Mouse (Mus musculus) intestine, embryonic 15.5 days (tissue): Measurements from ENCODE around the gene Adgre5. TPM values are rescaled to one million over a fixed set of nuclear protein-coding genes. Genes with fewer than 3 reads are reported as not detected.

Experiments
- ATAC-seq: fragments of 200-750 bp; cut with Nextera tagmentation; 2 replicates; pipeline ENCODE4 v1.8.0; 2017; ENCODE audit warnings: moderate TSS enrichment, moderate library complexity
- H3K27ac ChIP-seq: fragments of 300-500 bp; sonication (generic); 2 replicates; pipeline ENCODE4 v1.5.1; 2015; ENCODE audit warnings: mild to moderate bottlenecking, inconsistent platforms
- H3K27me3 ChIP-seq: fragments of 300-500 bp; sonication (generic); replicated peaks from 2 replicates; pipeline ENCODE4 v1.6.1; 2015; ENCODE audit warnings: inconsistent platforms
- H3K36me3 ChIP-seq: fragments of 300-500 bp; sonication (generic); 2 replicates; pipeline ENCODE4 v1.6.1; 2015; ENCODE audit warnings: inconsistent platforms
- H3K4me1 ChIP-seq: fragments of 300-500 bp; sonication (generic); replicated peaks from 2 replicates; pipeline ENCODE4 v1.6.1; 2015; ENCODE audit warnings: inconsistent platforms
- H3K4me2 ChIP-seq: fragments of 300-500 bp; sonication (generic); replicated peaks from 2 replicates; pipeline ENCODE4 v1.6.1; 2015; ENCODE audit warnings: mild to moderate bottlenecking, inconsistent platforms
- H3K4me3 ChIP-seq: fragments of 300-500 bp; sonication (generic); replicated peaks from 2 replicates; pipeline ENCODE4 v1.5.1; 2015; ENCODE audit warnings: inconsistent platforms
- H3K9ac ChIP-seq: fragments of 300-500 bp; sonication (generic); 2 replicates; pipeline ENCODE4 v1.6.1; 2015; ENCODE audit warnings: inconsistent platforms
- H3K9me3 ChIP-seq: fragments of 300-500 bp; sonication (generic); 2 replicates; pipeline ENCODE4 v1.6.1; 2016; ENCODE audit warnings: inconsistent platforms
- WGBS: fragments of 180-500 bp; shearing (Covaris S2); methylation state at CpG from one replicate; pipeline ENCODE4 v1.1.7; 2015; 5-methylcytosine and 5-hydroxymethylcytosine counted together
- polyA plus RNA-seq: library from polyadenylated mRNA; unstranded; fragments of >200 nt; fragmentation: Nextera tagmentation; extraction: Ambion mirVana; gene quantifications from 2 replicates; pipeline ENCODE4 v1.2.1, GENCODE M21; 2015

Gene Adgre5
- polyA plus RNA-seq, 1 experiment from 2014 or later: 35.4 TPM

DNA sequence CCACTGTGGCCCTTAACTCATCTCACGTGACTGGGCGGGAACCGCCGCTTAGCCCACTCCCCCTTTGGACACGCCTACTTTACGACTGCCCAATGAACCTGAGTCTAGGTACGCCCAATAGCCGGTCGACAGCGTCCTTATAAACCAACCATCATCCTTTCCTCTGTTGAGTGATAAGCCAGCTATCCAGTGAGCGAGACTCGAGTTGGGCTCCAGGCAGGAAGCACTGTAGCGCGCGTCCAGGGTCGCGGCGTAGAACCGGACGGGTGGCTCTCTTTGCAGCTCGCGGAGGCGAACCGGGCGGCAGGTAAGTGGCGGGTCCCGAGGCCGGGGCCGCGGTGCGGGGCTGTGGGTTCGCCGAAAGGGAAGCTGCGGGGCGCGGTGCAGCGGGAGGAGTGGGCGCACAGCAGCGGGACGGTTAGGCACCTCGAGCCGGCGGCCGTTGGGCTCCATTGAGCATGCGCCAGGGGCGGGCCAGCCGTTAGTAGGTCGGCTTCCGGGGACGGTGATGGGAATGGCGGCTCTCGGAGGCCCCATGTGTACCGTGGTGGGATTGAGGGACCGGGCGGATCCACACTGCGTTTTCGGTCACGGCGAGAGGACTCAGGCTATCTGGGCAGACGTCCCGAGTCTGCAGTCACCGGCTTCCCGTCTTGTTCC, 26.0 kb downstream of the Adgre5 start, which contains the start of gene Ddx39:
Gene Ddx39, plus strand, starts transcription at position 147 of the 660 bp plus-strand sequence.
- Histone ChIP-seq H3K27ac (peak within 1 kb of the TSS; percentile 94), H3K4me1 (peaks cover 10% of the 10 kb centered on the region), H3K9ac (peak within 1 kb of the TSS; percentile 90), H3K27me3 (no peaks in the 10 kb centered on the region), H3K4me2 (peak within 1 kb of the TSS; percentile 63), H3K9me3 (no peaks in the 10 kb centered on the region), H3K36me3 (peaks cover 8% of the 10 kb centered on the region), H3K4me3 (peak within 1 kb of the TSS; percentile 96)
- peak; percentile 100 for ATAC-seq
- WGBS: 0% methylated on average over 63 of the region's 63 CpGs

DNA sequence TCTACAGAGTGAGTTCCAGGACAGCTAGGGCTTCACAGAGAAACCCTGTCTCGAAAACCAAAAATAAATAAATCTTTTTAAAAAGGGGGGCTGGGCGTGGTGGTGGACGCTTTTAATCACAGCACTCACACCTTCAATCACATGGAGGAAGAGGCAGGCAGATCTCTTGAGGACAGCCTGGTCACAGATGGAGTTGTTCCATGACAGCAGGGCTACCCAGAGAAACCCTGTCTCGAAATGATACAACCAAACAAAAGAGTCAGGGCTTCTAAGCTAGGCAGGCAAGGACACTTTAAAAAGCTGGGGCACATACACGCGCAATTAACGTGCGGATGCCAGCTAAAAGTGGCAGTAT, 26.5 kb downstream of the Adgre5 start:
- no peaks in the 10 kb centered on the region for H3K9me3 ChIP-seq
- WGBS: 18% methylated on average over 8 of the region's 8 CpGs
- peaks cover 3% of the 10 kb centered on the region for H3K36me3 ChIP-seq
- no peak overlapping the region for H3K27ac ChIP-seq
- 0 out of 2 replicates have a peak overlapping the region, but pooled peaks have one; percentile 26 for H3K9ac ChIP-seq
- ATAC-seq: peak; percentile 22; the same call in 1 of the 2 replicates
- peak overlapping the region; percentile 96 for H3K4me3 ChIP-seq
- no peaks in the 10 kb centered on the region for H3K27me3 ChIP-seq
- H3K4me1 ChIP-seq: peaks cover 10% of the 10 kb centered on the region
- peak overlapping the region; percentile 59 for H3K4me2 ChIP-seq

DNA sequence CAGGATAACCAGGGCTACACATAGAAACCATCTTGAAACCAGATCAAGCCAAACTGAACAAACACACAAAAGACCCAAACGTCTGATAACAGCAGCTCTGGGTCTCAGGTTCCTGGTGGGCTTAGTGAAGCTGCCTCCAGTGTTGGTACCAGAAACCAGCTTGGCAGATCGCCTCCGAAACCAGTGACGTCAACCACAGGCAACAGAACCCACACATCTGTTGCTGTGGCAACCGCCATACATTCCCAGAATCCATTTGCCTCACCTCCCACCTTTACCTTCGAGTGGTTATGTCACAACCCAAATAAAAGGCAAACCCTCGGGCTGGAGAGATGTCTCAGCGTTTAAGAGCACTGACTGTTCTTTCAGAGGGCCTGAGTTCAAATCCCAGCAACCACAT, 33.6 kb downstream of the Adgre5 start:
- no peak overlapping the region for H3K27ac ChIP-seq
- ATAC-seq: no peak
- 65% methylated on average over 8 of the region's 8 CpGs for WGBS
- no peaks in the 10 kb centered on the region for H3K27me3 ChIP-seq
- H3K4me1 ChIP-seq: no peaks in the 10 kb centered on the region
- no peaks in the 10 kb centered on the region for H3K9me3 ChIP-seq
- no peak overlapping the region for H3K9ac ChIP-seq
- H3K4me2 ChIP-seq: no peak overlapping the region
- H3K36me3 ChIP-seq: no peaks in the 10 kb centered on the region
- no peak overlapping the region for H3K4me3 ChIP-seq

DNA sequence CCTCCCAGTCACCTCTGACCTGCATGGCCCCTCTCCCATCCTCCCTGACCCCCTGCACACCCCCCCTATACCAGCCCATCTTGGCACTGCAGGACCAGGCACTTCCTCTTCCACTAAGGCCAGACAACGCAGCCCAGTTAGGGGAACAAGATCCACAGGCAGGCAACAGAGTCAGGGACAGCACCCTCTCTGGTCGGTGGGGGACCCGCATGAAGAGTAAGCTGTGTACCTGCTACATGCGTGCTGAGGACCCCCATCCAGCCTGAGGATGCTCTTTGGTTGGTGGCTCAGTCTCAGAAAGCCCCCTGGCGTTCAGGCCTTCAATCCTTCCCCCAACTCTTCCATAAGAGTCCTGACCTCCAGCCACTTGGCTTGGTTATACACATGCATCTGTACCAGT, 34.7 kb downstream of the Adgre5 start:
- Histone ChIP-seq H3K4me1 (no peaks in the 10 kb centered on the region), H3K9ac (no peak overlapping the region), H3K9me3 (no peaks in the 10 kb centered on the region), H3K27ac (no peak overlapping the region), H3K36me3 (no peaks in the 10 kb centered on the region), H3K4me3 (no peak overlapping the region), H3K4me2 (no peak overlapping the region), H3K27me3 (no peaks in the 10 kb centered on the region)
- ATAC-seq: no peak
- WGBS: 64% methylated on average over 5 of the region's 5 CpGs

DNA sequence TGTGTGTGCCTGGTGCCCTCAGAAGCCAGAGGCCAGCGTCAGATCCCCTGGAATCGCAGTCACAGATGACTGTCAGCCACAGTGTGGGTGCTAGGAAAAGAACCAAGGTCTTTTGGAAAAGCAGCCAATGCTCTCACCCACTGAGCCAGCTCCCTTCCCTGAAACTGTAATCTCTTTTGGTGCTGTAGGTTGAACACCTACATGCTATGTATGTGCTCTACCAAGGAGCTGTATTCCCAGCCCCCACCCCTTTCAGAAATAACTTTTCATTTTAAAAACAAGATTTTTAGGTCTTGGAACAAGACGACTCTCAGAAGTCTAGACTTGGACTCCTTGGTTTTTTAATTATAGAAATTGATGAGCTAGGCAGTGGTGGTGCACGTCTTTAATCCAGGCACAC, 37.7 kb downstream of the Adgre5 start:
- 81% methylated on average over 4 of the region's 4 CpGs for WGBS
- Histone ChIP-seq H3K9ac (no peak overlapping the region), H3K27ac (no peak overlapping the region), H3K4me2 (no peak overlapping the region), H3K4me3 (no peak overlapping the region), H3K36me3 (no peaks in the 10 kb centered on the region), H3K4me1 (peaks cover 6% of the 10 kb centered on the region; the same call in 1 of the 2 replicates), H3K9me3 (no peaks in the 10 kb centered on the region), H3K27me3 (no peaks in the 10 kb centered on the region)
- no peak for ATAC-seq

DNA sequence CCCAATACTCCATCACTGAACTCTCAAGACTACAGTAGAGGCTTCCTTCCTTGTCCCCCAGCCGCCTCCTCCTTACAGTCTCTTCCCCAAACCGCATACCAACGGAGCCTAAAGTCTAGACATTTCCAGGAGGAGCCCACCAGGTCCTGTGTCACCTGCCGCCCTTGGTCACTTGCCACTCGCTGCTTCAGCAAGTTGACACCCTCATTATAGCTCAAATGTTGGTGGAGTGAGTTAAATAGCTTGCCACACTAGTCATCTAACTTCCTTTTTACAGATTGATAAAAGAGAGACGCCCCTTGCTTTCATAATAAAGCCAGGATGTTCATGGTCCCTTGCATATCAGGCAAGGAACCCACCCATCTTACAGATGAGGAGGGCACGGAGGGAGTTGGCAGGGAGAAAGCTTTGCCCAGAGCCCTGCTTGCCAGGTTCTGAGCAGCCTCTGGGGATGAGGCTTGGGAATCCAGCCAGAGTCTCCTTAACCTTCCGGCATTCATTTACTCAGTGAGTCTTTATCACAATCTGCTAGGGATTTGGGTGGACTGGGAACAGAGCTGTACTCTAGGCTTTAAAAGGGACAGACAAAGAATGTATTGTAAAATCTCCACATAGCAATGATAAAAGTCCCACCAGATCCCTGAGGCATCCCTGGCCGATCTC, 40.6 kb downstream of the Adgre5 start:
- H3K9me3 ChIP-seq: no peaks in the 10 kb centered on the region
- H3K9ac ChIP-seq: no peak overlapping the region
- H3K4me1 ChIP-seq: peaks cover 26% of the 10 kb centered on the region
- no peaks in the 10 kb centered on the region for H3K36me3 ChIP-seq
- 75% methylated on average over 9 of the region's 9 CpGs for WGBS
- H3K4me3 ChIP-seq: no peak overlapping the region
- no peak for ATAC-seq
- no peak overlapping the region for H3K27ac ChIP-seq
- H3K27me3 ChIP-seq: no peaks in the 10 kb centered on the region
- H3K4me2 ChIP-seq: no peak overlapping the region

DNA sequence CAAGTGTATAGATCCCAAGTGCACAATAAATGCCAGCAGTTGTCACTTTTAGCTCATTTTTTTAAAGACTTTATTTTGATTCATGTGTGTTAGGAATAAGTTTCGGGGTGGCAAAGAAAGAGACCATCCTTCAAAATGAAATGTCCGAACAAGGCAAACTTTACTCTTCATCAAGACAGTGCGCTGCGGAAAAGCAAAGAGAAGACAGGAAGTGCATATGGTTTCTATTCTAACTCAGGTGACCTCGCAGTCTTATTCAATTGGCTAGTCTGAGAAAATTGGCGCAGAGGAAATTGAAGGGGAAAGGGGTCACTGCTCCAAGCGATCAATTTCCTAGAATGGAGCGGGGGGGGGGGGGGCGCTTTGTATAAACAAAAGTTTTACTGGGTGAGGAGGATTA, 41.6 kb downstream of the Adgre5 start:
- WGBS: 22% methylated on average over 9 of the region's 9 CpGs
- peak overlapping the region; percentile 72 for H3K4me2 ChIP-seq
- H3K36me3 ChIP-seq: no peaks in the 10 kb centered on the region
- H3K4me3 ChIP-seq: peak overlapping the region; percentile 82
- H3K9ac ChIP-seq: peak overlapping the region; percentile 87
- no peaks in the 10 kb centered on the region for H3K27me3 ChIP-seq
- no peaks in the 10 kb centered on the region for H3K9me3 ChIP-seq
- H3K4me1 ChIP-seq: peaks cover 31% of the 10 kb centered on the region
- no peak for ATAC-seq
- H3K27ac ChIP-seq: peak overlapping the region; percentile 90

DNA sequence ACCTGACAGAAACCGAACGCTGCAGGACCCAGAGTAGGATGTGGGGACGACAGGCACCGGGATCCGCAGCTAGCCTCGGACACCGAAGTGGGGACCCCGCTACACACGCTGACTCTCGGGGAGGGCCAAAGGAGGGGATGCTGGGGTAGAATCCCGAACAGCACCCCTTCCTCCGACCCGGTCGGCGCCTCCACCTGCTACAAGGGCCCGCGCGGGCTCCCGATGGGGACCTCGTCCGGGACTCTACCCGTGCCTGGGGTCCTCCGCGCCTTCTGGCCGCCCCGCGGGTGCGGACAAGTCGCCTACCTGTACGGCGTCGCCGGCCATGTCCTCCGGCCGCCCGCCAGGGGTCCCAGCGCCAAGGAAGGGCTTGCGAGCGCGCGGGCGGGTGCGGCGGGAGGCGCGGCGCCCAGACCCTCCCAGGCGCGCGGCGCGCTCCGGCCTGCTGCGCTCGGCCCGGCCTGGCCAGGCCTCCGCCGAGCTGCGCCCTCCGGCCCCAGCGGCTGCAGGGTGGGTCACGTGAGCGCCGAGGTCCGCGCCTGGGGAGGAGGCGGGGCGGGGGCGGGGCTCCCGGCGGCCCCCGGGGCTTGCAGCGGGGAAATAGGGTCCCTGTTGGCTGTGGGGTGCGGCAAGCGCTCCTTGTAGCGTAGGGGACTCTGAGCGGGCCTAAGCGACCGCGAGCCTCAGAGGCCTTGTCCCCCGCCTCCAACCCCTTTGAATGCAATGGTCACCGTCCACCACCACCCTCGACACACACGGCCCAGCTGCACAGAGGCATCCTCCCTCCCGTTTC, 42.3 kb downstream of the Adgre5 start, which contains the start of gene Pkn1:
Gene Pkn1, minus strand, starts transcription at position 519 of the 793 bp plus-strand sequence.
- H3K9ac ChIP-seq: peak within 1 kb of the TSS; percentile 87
- peaks cover 38% of the 10 kb centered on the region for H3K4me1 ChIP-seq
- H3K4me3 ChIP-seq: peak within 1 kb of the TSS; percentile 82
- H3K36me3 ChIP-seq: no peaks in the 10 kb centered on the region
- WGBS: 0% methylated on average over 64 of the region's 85 CpGs
- peak; percentile 93 for ATAC-seq
- H3K4me2 ChIP-seq: peak within 1 kb of the TSS; percentile 72
- H3K27me3 ChIP-seq: no peaks in the 10 kb centered on the region
- peak within 1 kb of the TSS; percentile 90 for H3K27ac ChIP-seq
- no peaks in the 10 kb centered on the region for H3K9me3 ChIP-seq

DNA sequence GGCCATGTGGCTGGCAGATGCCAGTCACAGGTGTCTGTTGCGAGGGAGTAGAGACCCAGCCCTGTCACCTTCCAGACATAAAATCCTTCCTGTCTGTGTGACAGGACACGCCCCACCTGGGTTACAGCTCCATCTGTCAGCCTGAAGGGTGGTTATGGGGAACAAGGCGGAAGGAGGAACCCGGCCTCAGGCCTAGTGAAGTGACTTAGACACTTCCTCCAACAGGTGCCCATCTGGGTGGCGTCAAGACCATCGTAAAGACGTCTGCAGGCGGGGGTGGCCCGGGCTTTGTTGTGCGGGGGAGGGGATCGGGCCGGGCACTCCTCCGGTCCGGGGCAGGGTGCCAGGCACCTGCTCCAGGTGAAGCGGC, 42.9 kb downstream of the Adgre5 start:
- H3K27me3 ChIP-seq: no peaks in the 10 kb centered on the region
- peaks cover 41% of the 10 kb centered on the region for H3K4me1 ChIP-seq
- no peaks in the 10 kb centered on the region for H3K36me3 ChIP-seq
- peak; percentile 62 for ATAC-seq
- peak overlapping the region; percentile 87 for H3K9ac ChIP-seq
- H3K9me3 ChIP-seq: no peaks in the 10 kb centered on the region
- peak overlapping the region; percentile 90 for H3K27ac ChIP-seq
- H3K4me2 ChIP-seq: peak overlapping the region; percentile 72
- 2% methylated on average over 15 of the region's 15 CpGs for WGBS
- H3K4me3 ChIP-seq: peak overlapping the region; percentile 82

DNA sequence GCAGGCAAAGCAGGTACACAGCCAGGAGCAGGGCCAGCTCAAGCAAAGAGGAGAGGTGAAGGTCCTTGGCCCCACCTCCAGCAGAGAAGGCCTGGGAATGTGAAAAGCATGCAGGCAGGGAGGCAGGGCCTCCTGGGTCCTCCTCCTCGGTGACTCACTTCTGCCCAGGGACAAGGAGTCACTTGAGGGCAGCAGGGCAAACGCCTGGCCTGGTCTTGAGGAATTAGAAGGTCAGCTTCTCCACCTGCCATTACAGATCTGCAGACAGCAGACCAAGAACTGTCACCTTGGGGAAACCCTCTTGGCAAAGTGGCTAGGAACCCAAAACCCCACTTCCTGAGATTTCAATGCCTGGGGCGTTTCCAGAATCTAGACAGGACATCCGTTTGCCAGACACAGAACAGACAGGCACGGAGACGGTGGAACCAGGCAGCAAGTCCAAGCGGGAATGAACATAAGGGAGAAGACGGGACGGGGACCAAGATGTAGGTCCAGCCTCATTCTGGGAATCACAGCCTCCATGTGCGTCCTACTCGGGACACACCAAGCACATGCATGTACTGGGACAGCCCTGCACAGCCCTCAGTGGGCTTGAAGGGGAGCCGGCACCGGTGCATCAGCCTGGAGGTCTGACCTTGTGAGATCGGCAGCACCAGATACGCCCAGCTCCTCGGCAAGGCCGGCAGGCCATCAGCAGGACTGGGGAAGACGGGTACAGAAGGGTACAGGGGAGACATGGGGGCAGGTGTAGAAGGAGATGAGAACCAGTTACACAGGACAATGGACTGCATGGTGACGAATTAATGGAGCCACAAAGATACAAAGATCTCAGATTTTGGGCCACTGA, 43.5 kb downstream of the Adgre5 start:
- H3K9ac ChIP-seq: peak overlapping the region; percentile 87
- H3K27me3 ChIP-seq: no peaks in the 10 kb centered on the region
- peak overlapping the region; percentile 72 for H3K4me2 ChIP-seq
- H3K27ac ChIP-seq: peak overlapping the region; percentile 90; the same call in 1 of the 2 replicates
- 32% methylated on average over 19 of the region's 19 CpGs for WGBS
- H3K36me3 ChIP-seq: peaks cover 1% of the 10 kb centered on the region
- no peaks in the 10 kb centered on the region for H3K9me3 ChIP-seq
- H3K4me1 ChIP-seq: peaks cover 41% of the 10 kb centered on the region
- peak; percentile 32 for ATAC-seq
- H3K4me3 ChIP-seq: peak overlapping the region; percentile 82

DNA sequence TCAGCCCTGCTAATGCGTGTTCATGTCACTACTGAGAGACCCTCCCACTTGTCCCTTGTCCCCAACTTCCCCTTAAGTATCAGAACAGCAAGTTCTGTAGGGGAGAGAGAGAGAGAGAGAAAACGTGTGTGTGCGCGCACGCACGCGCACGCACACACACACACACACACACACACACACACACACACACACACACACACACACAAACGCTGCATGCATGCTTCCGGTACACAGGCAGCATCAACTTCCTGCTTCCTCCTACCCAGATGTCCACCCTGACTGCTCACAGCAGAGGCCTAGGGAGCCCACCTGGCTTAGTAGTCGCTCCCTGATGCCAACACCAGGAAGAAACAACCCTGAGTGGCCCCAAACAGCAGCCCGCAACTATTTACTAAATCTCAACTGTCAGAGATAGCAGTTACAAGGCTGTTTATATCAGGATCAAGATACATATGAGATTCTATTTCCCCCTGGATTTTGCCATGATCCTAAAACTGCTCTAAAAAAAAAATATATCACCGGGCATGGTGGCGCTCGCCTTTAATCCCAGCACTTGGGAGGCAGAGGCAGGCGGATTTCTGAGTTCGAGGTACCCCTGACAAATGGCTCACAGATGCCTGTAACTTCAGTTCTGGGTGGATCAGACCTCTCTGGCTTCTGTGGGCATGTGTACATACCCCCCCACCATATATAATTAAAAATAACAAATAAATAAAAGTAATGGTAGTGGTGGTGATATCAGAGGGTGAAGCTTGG, 45.6 kb downstream of the Adgre5 start:
- Histone ChIP-seq H3K27me3 (no peaks in the 10 kb centered on the region), H3K36me3 (peaks cover 21% of the 10 kb centered on the region), H3K4me3 (no peak overlapping the region), H3K4me2 (no peak overlapping the region), H3K9ac (no peak overlapping the region), H3K9me3 (no peaks in the 10 kb centered on the region), H3K4me1 (peaks cover 41% of the 10 kb centered on the region), H3K27ac (no peak overlapping the region)
- 85% methylated on average over 17 of the region's 17 CpGs for WGBS
- ATAC-seq: no peak
